26 mouse cellular contexts compared by ENCODE assay signal in the genomic region with DNA sequence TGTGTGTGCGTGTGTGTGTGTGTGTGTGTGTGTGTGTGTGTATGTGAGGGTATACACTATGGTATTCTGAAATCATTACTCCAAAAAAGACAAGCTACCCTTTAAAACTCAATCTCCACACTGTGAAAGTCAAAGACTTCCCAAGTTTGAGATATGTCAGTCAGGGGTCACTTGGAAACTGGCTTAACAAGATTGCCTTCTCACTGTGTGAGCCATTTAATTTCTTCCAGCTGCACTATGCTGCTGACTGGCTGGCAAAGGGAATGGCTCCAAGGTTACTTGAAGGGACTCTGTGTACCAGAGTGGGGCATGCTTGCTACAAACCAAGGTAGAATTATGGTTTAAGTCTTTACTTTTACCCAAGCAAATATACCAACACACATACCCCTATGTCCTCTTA.
A peak's percentile ranks its signal among the peaks of the same experiment; 100 is the strongest.
DNase-seq lines count a peak whose midpoint lies in the region; ATAC-seq and TF ChIP-seq lines count a peak whose summit lies in the region.
"Had no signal": no experiment of that assay in that cellular context is flagged by ENCODE, and none has a peak within 500 bp of the region (broad histone marks: within the 10 kb centered on the region; RNA-seq: fewer than 3 reads in every experiment).

No protein-coding gene starts in this region.

- no peaks in the 10 kb centered on the region for H3K4me1 ChIP-seq in limb, embryonic 11.5 days (ENCODE audit: control insufficient read depth, insufficient read depth, low read length)
- H3K4me1 ChIP-seq in limb, embryonic 10.5 days = peaks cover 6% of the 10 kb centered on the region; the same call in 1 of the 2 replicates
- H3K4me1 ChIP-seq in embryonic facial prominence, embryonic 10.5 days = peaks cover 14% of the 10 kb centered on the region
- H3K4me1 ChIP-seq in limb, embryonic 12.5 days (replicated peaks) = no peaks in the 10 kb centered on the region
- H3K4me1 ChIP-seq in kidney, adult 2 months (ENCODE audit: control insufficient read depth, insufficient read depth, low read length) = no peaks in the 10 kb centered on the region
- no peaks in the 10 kb centered on the region for H3K4me1 ChIP-seq in kidney, embryonic 15.5 days
- H3K4me1 ChIP-seq: embryonic facial prominence, embryonic 12.5 days; embryonic facial prominence, embryonic 15.5 days; forebrain, embryonic 12.5 days; forebrain, embryonic 15.5 days; heart, embryonic 12.5 days; heart, embryonic 15.5 days; hindbrain, embryonic 15.5 days had no signal

- no peak for TF ChIP-seq POLR2A in kidney, adult 2 months (IDR thresholded peaks at IDR 0.05; ENCODE audit: low read depth, low read length)

- no peak for TF ChIP-seq CTCF in kidney, adult 2 months (conservative IDR thresholded peaks at IDR 0.05; ENCODE audit: insufficient read depth, insufficient read length, low read depth, low read length)

- no peak overlapping the region for H3K9ac ChIP-seq in limb, embryonic 11.5 days (ENCODE audit: low read length)
- no peak overlapping the region for H3K9ac ChIP-seq in limb, embryonic 12.5 days (replicated peaks)
- H3K9ac ChIP-seq in kidney, embryonic 15.5 days = no peak overlapping the region
- H3K9ac ChIP-seq: embryonic facial prominence, embryonic 12.5 days; embryonic facial prominence, embryonic 15.5 days; forebrain, embryonic 12.5 days; forebrain, embryonic 15.5 days; heart, embryonic 12.5 days; heart, embryonic 15.5 days; hindbrain, embryonic 15.5 days had no signal

- H3K27me3 ChIP-seq in limb, embryonic 11.5 days (ENCODE audit: control insufficient read depth, insufficient read depth, low read length) = no peaks in the 10 kb centered on the region
- no peaks in the 10 kb centered on the region for H3K27me3 ChIP-seq in limb, embryonic 10.5 days (ENCODE audit: low read depth, poor library complexity, severe bottlenecking)
- H3K27me3 ChIP-seq in embryonic facial prominence, embryonic 10.5 days (replicated peaks; ENCODE audit: low read depth, poor library complexity, severe bottlenecking) = no peaks in the 10 kb centered on the region
- H3K27me3 ChIP-seq in limb, embryonic 12.5 days = no peaks in the 10 kb centered on the region
- no peaks in the 10 kb centered on the region for H3K27me3 ChIP-seq in kidney, adult 2 months (replicated peaks; ENCODE audit: control insufficient read depth, insufficient read depth, low read length)
- H3K27me3 ChIP-seq in kidney, embryonic 15.5 days = no peaks in the 10 kb centered on the region
- H3K27me3 ChIP-seq: embryonic facial prominence, embryonic 12.5 days; embryonic facial prominence, embryonic 15.5 days; forebrain, embryonic 12.5 days; forebrain, embryonic 15.5 days; heart, embryonic 12.5 days; heart, embryonic 15.5 days; hindbrain, embryonic 15.5 days had no signal

- no peak overlapping the region for H3K4me2 ChIP-seq in limb, embryonic 11.5 days (ENCODE audit: low read depth, severe bottlenecking)
- no peak overlapping the region for H3K4me2 ChIP-seq in limb, embryonic 12.5 days
- no peak overlapping the region for H3K4me2 ChIP-seq in kidney, embryonic 15.5 days
- H3K4me2 ChIP-seq: embryonic facial prominence, embryonic 12.5 days; embryonic facial prominence, embryonic 15.5 days; forebrain, embryonic 12.5 days; forebrain, embryonic 15.5 days; heart, embryonic 12.5 days; heart, embryonic 15.5 days; hindbrain, embryonic 15.5 days had no signal

- H3K36me3 ChIP-seq in limb, embryonic 11.5 days (ENCODE audit: control insufficient read depth, insufficient read depth, low read length) = no peaks in the 10 kb centered on the region
- no peaks in the 10 kb centered on the region for H3K36me3 ChIP-seq in limb, embryonic 10.5 days
- H3K36me3 ChIP-seq in embryonic facial prominence, embryonic 10.5 days (replicated peaks) = no peaks in the 10 kb centered on the region
- H3K36me3 ChIP-seq in limb, embryonic 12.5 days = no peaks in the 10 kb centered on the region
- no peaks in the 10 kb centered on the region for H3K36me3 ChIP-seq in kidney, adult 2 months (ENCODE audit: control insufficient read depth, insufficient read depth, low read length)
- H3K36me3 ChIP-seq in kidney, embryonic 15.5 days = no peaks in the 10 kb centered on the region
- H3K36me3 ChIP-seq: embryonic facial prominence, embryonic 12.5 days; embryonic facial prominence, embryonic 15.5 days; forebrain, embryonic 12.5 days; forebrain, embryonic 15.5 days; heart, embryonic 12.5 days; heart, embryonic 15.5 days; hindbrain, embryonic 15.5 days had no signal

- WGBS in limb, embryonic 11.5 days = no CpG with 5 or more reads among the region's 1 CpGs
- no CpG with 5 or more reads among the region's 1 CpGs for WGBS in limb, embryonic 10.5 days
- WGBS in embryonic facial prominence, embryonic 10.5 days = no CpG with 5 or more reads among the region's 1 CpGs
- no CpG with 5 or more reads among the region's 1 CpGs for WGBS in limb, embryonic 12.5 days
- WGBS in kidney, adult 2 months = no CpG with 5 or more reads among the region's 1 CpGs
- WGBS in kidney, embryonic 15.5 days = no CpG with 5 or more reads among the region's 1 CpGs

- no peaks in the 10 kb centered on the region for H3K9me3 ChIP-seq in limb, embryonic 11.5 days (ENCODE audit: control insufficient read depth, low read length)
- H3K9me3 ChIP-seq in limb, embryonic 10.5 days (replicated peaks) = no peaks in the 10 kb centered on the region
- no peaks in the 10 kb centered on the region for H3K9me3 ChIP-seq in embryonic facial prominence, embryonic 10.5 days
- H3K9me3 ChIP-seq in limb, embryonic 12.5 days = no peaks in the 10 kb centered on the region
- H3K9me3 ChIP-seq in kidney, embryonic 15.5 days (replicated peaks) = no peaks in the 10 kb centered on the region
- H3K9me3 ChIP-seq: embryonic facial prominence, embryonic 12.5 days; embryonic facial prominence, embryonic 15.5 days; forebrain, embryonic 12.5 days; forebrain, embryonic 15.5 days; heart, embryonic 12.5 days; heart, embryonic 15.5 days; hindbrain, embryonic 15.5 days had no signal

- H3K27ac ChIP-seq in limb, embryonic 11.5 days (replicated peaks; ENCODE audit: low read depth, low read length) = no peak overlapping the region
- no peak overlapping the region for H3K27ac ChIP-seq in limb, embryonic 10.5 days
- no peak overlapping the region for H3K27ac ChIP-seq in embryonic facial prominence, embryonic 10.5 days (replicated peaks)
- H3K27ac ChIP-seq in limb, embryonic 12.5 days = no peak overlapping the region
- H3K27ac ChIP-seq in kidney, adult 2 months (ENCODE audit: insufficient read depth, low read depth, low read length) = no peak overlapping the region
- H3K27ac ChIP-seq in kidney, embryonic 15.5 days = no peak overlapping the region
- H3K27ac ChIP-seq: embryonic facial prominence, embryonic 12.5 days; embryonic facial prominence, embryonic 15.5 days; forebrain, embryonic 12.5 days; forebrain, embryonic 15.5 days; gastrocnemius, adult 2 months; heart, embryonic 15.5 days; hindbrain, embryonic 15.5 days had no signal

- DNase-seq in limb, embryonic 11.5 days (ENCODE audit: low spot score) = peak; percentile 25
- DNase-seq in limb, embryonic 10.5 days (ENCODE audit: low spot score) = no peak
- DNase-seq in embryonic facial prominence, embryonic 10.5 days (ENCODE audit: low spot score) = peak; percentile 39
- no peak for DNase-seq in kidney, adult 2 months
- DNase-seq: adrenal gland, adult 2 months; adrenal gland, postnatal 14 days; cerebellum, adult 11 months; cerebellum, adult 2 months; cerebellum, adult 9-11 months; cerebellum, postnatal 25 days; gastrocnemius, adult 2 months; gastrocnemius, postnatal 14 days; heart, adult 11 months; heart, postnatal 10 days; heart, postnatal 36 days had no signal

- ATAC-seq in limb, embryonic 11.5 days (ENCODE audit: insufficient number of reproducible peaks, low FRiP score, low TSS enrichment, low read depth) = no peak
- ATAC-seq in limb, embryonic 12.5 days (ENCODE audit: insufficient number of reproducible peaks, insufficient read depth, low FRiP score, low TSS enrichment, low read depth) = 0 out of 2 replicates have a peak, but pooled peaks have one; percentile 31
- ATAC-seq in kidney, embryonic 15.5 days (replicated peaks; ENCODE audit: low FRiP score) = no peak
- ATAC-seq: CD4-positive, CD25-positive, alpha-beta regulatory T cell, adult 4 months; forebrain, embryonic 15.5 days; intestine, postnatal 0 days had no signal

- H3K4me3 ChIP-seq in limb, embryonic 11.5 days (ENCODE audit: low read depth, low read length) = no peak overlapping the region
- H3K4me3 ChIP-seq in limb, embryonic 10.5 days = no peak overlapping the region
- no peak overlapping the region for H3K4me3 ChIP-seq in embryonic facial prominence, embryonic 10.5 days
- no peak overlapping the region for H3K4me3 ChIP-seq in limb, embryonic 12.5 days (replicated peaks)
- no peak overlapping the region for H3K4me3 ChIP-seq in kidney, adult 2 months (ENCODE audit: insufficient read depth, low read depth, low read length)
- H3K4me3 ChIP-seq in kidney, embryonic 15.5 days (replicated peaks) = no peak overlapping the region
- H3K4me3 ChIP-seq: embryonic facial prominence, embryonic 12.5 days; embryonic facial prominence, embryonic 15.5 days; forebrain, embryonic 12.5 days; forebrain, embryonic 15.5 days; gastrocnemius, adult 2 months; heart, embryonic 12.5 days; heart, embryonic 15.5 days; hindbrain, embryonic 15.5 days had no signal

Comparison
In these comparisons a context has a peak if more than half of its experiments do, and no peak if none do; other contexts are left out.
1. DNase-seq: peak in limb, embryonic 11.5 days (single experiment) and embryonic facial prominence, embryonic 10.5 days (single experiment); none in limb, embryonic 10.5 days (single experiment) and kidney, adult 2 months (single experiment).